Mouse (Mus musculus) common myeloid progenitor, adult 5-6 weeks (primary cell): Measurements from ENCODE around the gene Fancd2os. TPM values are rescaled to one million over a fixed set of nuclear protein-coding genes. Genes with fewer than 3 reads are reported as not detected.

Experiments used
- ATAC-seq: replicated peaks from 2 replicates; pipeline ENCODE4 v1.8.0; 2016; ENCODE audit warnings: low read depth, mild to moderate bottlenecking, moderate TSS enrichment, inconsistent platforms; ENCODE audit not compliant: poor library complexity, severe bottlenecking
- total RNA-seq: library from RNA; stranded (forward); fragments of 200-1000, 187-1606 nt; gene quantifications from 2 replicates; pipeline ENCODE4 v1.2.3, GENCODE M21; 2017

Fancd2os gene
- 1.7 TPM in 1 of 2 replicates, not detected in the other for total RNA-seq

DNA sequence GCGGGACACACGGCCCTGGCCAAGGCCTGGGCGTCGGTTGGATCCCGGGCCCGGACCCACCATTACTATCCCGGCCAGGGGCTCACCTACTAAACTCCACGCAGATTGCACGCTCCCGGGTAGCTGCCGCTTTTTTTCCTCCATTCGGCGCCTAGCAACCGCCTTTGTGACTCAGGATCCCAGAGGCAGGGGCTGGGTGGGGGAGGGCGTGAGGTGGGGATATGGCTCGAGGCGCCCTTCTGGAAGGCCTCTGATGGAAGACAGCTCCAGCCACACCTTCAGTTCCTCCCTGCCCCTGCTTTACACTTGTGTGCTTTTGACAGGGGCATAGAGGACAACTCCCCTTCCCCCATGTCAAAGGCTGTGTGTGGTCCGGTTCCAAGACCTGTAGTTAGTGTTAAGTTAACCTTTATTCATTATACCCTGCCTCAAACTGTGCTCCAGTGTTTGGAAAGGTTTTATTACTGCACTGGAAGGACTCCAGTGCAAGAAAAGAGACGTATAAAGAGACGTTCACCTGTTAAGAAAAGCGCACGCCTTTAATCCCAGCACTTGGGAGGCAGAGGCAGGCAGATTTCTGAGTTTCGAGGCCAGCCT lies at the start of gene Fancd2os:
Fancd2os (minus strand) TSS at position 173 of the 597 bp plus-strand sequence.
- no peak for ATAC-seq

GRCm38 (mm10) chr6:113650197-113650640 lies 49.7 kb upstream of the Fancd2os start:
- ATAC-seq: peak; percentile 53

GRCm38 (mm10) chr6:113649346-113650196 lies 49.1 kb upstream of the Fancd2os start:
- ATAC-seq: peak; percentile 42

GRCm38 (mm10) chr6:113644808-113645207 lies 44.3 kb upstream of the Fancd2os start:
- ATAC-seq: peak; percentile 79

DNA sequence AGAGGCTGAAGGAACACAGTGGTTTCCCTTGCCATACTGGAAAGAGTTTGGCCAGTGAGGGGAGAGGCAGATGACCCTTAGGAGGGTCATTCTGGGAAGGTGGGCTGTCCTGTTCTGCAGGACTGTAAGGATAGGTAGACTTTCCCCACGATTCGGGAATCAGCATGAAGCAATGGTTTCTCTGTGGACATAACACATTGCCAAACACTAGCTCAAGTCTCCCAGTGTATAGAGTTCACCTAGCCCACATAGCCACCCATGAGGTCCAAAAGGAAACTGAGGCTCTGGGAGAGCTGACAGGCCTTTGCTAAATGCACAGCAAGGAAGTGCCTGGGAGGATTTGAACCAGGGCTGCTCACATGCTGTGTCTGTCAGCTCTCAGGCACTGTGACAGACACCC lies 43.5 kb upstream of the Fancd2os start:
- ATAC-seq: no peak

- ATAC-seq: no peak
Measured at GRCm38 (mm10) chr6:113643021-113643420, 42.5 kb upstream of the Fancd2os start.

DNA sequence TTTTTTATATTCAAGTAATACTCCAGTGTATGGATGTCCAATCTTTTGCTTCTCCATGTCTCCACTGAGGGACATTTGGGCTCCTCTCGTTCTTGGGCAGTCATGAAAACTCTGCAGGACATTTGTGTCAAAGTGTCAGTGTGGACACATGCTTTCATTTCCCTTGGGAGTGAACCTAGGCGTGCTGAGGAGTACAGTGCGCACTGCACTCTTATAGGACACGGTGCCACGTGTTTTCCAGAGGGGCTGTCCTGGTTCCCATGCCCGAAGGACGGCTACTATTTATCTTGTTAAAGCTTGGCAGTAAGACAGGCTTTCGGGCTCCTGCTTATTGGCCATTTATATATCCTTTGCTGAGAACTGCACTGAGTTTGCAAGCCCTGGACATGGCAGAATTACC lies 42.1 kb upstream of the Fancd2os start:
- no peak for ATAC-seq

DNA sequence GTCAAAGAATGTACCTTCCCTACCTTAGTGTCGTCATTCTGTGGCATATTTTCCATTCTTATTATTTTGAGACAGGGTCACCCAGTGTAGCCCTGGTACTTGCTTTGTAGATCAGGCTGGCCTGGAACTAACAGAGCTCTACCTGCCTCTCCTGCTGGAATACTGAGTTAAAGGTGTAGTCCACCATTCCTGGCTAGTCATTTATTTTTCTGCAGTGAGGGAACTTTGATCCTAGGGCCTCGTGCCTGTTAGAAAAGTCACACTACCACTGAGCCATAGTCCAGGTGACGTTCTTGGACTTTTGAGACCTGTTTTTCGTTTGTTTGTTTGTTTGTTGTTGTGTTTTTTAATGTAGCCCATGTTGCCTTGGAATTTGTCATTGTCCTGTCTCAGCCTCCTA lies 38.7 kb upstream of the Fancd2os start:
- ATAC-seq: no peak

GRCm38 (mm10) chr6:113638302-113639040 lies 38.0 kb upstream of the Fancd2os start, which contains the start of gene Irak2:
TSS of gene Irak2 (plus strand) at chr6:113638467.
- peak; percentile 100 for ATAC-seq

- ATAC-seq: no peak
Measured at GRCm38 (mm10) chr6:113632863-113633262, 32.3 kb upstream of the Fancd2os start.

DNA sequence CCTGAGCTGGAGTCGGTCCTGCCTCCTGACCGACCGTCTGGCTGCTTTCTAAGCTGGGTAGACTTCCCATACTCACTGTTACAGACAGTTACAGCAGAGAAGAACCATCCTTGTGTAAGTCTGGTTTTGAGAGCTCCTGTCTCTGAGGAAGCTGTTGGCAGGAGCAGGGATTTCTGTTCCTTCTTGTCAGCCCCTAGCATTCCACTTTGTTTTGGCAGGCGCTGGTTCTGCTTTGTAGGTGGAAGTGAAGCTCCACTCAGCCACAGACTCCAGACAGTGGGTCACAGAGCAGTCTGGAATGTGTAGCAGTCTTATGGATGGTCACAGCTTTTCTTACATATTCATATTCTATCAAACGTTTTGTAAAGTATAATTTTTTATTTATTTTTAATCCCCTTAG lies 29.8 kb upstream of the Fancd2os start:
- peak; percentile 50 for ATAC-seq

- 0 out of 2 replicates have a peak, but pooled peaks have one; percentile 7 for ATAC-seq
Measured at GRCm38 (mm10) chr6:113624989-113625770, 24.7 kb upstream of the Fancd2os start.

- ATAC-seq: peak; percentile 76
Measured at GRCm38 (mm10) chr6:113623941-113624751, 23.6 kb upstream of the Fancd2os start, which contains the start of gene Vhl. TSS of gene Vhl (plus strand) at chr6:113623959.

GRCm38 (mm10) chr6:113623386-113623785 lies 22.9 kb upstream of the Fancd2os start:
- ATAC-seq: no peak

- ATAC-seq: no peak
Measured at GRCm38 (mm10) chr6:113615489-113615888, 15.0 kb upstream of the Fancd2os start.

GRCm38 (mm10) chr6:113614997-113615396 lies 14.5 kb upstream of the Fancd2os start:
- ATAC-seq: no peak

- ATAC-seq: no peak
Measured at GRCm38 (mm10) chr6:113614152-113614551, 13.6 kb upstream of the Fancd2os start.

GRCm38 (mm10) chr6:113612258-113612969 lies 11.9 kb upstream of the Fancd2os start:
- no peak for ATAC-seq
